Mouse (Mus musculus): Measurements from ENCODE around the gene Lyl1. TPM values are rescaled to one million over a fixed set of nuclear protein-coding genes. Genes with fewer than 3 reads are reported as not detected.

Lyl1 gene
- polyA plus RNA-seq, 1 experiment from 2014 or later, result 3.5 TPM

DNA sequence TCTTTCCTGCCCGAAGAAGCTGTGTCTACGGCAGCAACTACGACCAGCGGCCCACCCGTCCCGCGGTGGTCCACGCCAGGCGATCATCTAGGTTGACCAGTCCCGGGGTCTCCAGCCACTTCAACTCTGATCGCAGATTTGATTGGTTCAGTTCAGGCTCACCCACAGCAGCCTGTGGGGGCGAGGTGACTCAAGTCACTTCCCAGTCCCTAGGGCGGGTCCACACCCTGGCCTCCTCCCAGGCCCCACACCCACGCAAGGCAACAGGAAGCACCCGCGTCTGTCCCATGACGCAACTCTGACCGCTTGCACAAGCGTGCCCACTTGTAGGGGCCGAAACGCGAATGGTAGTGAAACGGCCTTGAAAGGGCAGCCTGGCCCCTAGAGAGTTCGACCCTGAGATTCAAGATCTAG, 39.8 kb upstream of the Lyl1 start:
- under 1% methylated on average over 24 of the region's 24 CpGs for whole genome bisulfite sequencing

DNA sequence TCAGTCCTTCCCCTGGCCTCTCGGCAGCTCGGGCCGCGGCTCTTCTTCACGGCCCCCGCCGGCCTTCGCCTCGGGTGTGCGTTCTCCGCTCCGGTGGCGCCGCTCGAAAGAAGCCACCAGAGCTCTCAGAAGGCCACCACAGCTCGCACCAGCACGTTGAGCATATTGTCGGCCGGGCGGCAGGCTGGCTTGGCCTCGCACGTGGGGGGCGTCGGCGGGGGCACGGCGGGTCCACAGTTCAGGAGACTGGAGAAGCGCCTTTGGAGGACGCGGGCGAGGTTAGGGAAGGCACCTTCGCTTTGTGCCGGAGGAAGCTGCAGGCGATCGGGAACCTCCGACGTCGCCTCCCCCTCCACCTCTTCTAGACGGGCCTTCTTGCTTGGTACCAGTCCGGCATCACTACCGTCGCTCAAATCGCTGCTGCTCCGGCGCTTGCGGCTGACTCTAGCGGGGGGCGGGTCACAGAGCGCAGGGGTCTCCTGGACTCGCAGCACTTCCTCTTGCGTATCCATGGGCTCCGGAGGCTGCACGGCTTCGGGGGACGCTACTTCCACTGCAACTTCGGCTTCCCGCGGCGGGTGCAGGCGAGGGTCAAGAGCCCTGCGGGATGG, 39.2 kb upstream of the Lyl1 start:
- H3K36me3 ChIP-seq (ENCODE audit: control insufficient read depth, insufficient read depth), result no peaks in the 10 kb centered on the region
- no peaks in the 10 kb centered on the region for H3K27me3 ChIP-seq (replicated peaks; ENCODE audit: control insufficient read depth, insufficient read depth, low read length)
- H3K9ac ChIP-seq (ENCODE audit: low read depth, low read length), result peak overlapping the region; percentile 99
- peak overlapping the region; percentile 84 for H3K4me3 ChIP-seq (ENCODE audit: low read depth, low read length)
- H3K4me2 ChIP-seq (replicated peaks; ENCODE audit: low read depth), result peak overlapping the region; percentile 84
- TF ChIP-seq CTCF (IDR thresholded peaks at IDR 0.05; ENCODE audit: low read depth), result no peak
- no peaks in the 10 kb centered on the region; the same call in 1 of the 2 replicates for H3K4me1 ChIP-seq (replicated peaks; ENCODE audit: control insufficient read depth, insufficient read depth, low read length)
- no peak for ATAC-seq
- under 1% methylated on average over 61 of the region's 61 CpGs for WGBS
- H3K27ac ChIP-seq (ENCODE audit: low read depth, low read length), result peak overlapping the region; percentile 99
- H3K9me3 ChIP-seq (ENCODE audit: control insufficient read depth), result no peaks in the 10 kb centered on the region

More for the DNA sequence above, 39.8 kb upstream of the Lyl1 start:
- Histone ChIP-seq H3K27ac (ENCODE audit: low read depth, low read length) (peak overlapping the region; percentile 99), H3K9ac (ENCODE audit: low read depth, low read length) (peak overlapping the region; percentile 99), H3K4me2 (replicated peaks; ENCODE audit: low read depth) (peak overlapping the region; percentile 84), H3K27me3 (replicated peaks; ENCODE audit: control insufficient read depth, insufficient read depth, low read length) (no peaks in the 10 kb centered on the region), H3K36me3 (ENCODE audit: control insufficient read depth, insufficient read depth) (no peaks in the 10 kb centered on the region), H3K4me3 (ENCODE audit: low read depth, low read length) (peak overlapping the region; percentile 84), H3K4me1 (replicated peaks; ENCODE audit: control insufficient read depth, insufficient read depth, low read length) (no peaks in the 10 kb centered on the region; the same call in 1 of the 2 replicates), H3K9me3 (ENCODE audit: control insufficient read depth) (no peaks in the 10 kb centered on the region)
- peak; percentile 59 for ATAC-seq
- TF ChIP-seq CTCF (IDR thresholded peaks at IDR 0.05; ENCODE audit: low read depth), result no peak

GRCm38 (mm10) chr8:84662581-84663065, 38.6 kb upstream of the Lyl1 start, which contains the start of gene Ier2:
TSS of gene Ier2 (minus strand) at chr8:84662852.
- H3K27me3 ChIP-seq (replicated peaks; ENCODE audit: control insufficient read depth, insufficient read depth, low read length), result no peaks in the 10 kb centered on the region
- H3K9ac ChIP-seq (ENCODE audit: low read depth, low read length), result peak within 1 kb of the TSS; percentile 99
- peak; percentile 53 for ATAC-seq
- H3K36me3 ChIP-seq (ENCODE audit: control insufficient read depth, insufficient read depth), result no peaks in the 10 kb centered on the region
- H3K4me2 ChIP-seq (replicated peaks; ENCODE audit: low read depth), result peak within 1 kb of the TSS; percentile 84
- TF ChIP-seq CTCF (IDR thresholded peaks at IDR 0.05; ENCODE audit: low read depth), result peak; percentile 18; the same call in 1 of the 2 replicates
- no peaks in the 10 kb centered on the region for H3K9me3 ChIP-seq (ENCODE audit: control insufficient read depth)
- peak within 1 kb of the TSS; percentile 84 for H3K4me3 ChIP-seq (ENCODE audit: low read depth, low read length)
- no peaks in the 10 kb centered on the region; the same call in 1 of the 2 replicates for H3K4me1 ChIP-seq (replicated peaks; ENCODE audit: control insufficient read depth, insufficient read depth, low read length)
- H3K27ac ChIP-seq (ENCODE audit: low read depth, low read length), result peak within 1 kb of the TSS; percentile 99
- WGBS, result under 1% methylated on average over 27 of the region's 27 CpGs

DNA sequence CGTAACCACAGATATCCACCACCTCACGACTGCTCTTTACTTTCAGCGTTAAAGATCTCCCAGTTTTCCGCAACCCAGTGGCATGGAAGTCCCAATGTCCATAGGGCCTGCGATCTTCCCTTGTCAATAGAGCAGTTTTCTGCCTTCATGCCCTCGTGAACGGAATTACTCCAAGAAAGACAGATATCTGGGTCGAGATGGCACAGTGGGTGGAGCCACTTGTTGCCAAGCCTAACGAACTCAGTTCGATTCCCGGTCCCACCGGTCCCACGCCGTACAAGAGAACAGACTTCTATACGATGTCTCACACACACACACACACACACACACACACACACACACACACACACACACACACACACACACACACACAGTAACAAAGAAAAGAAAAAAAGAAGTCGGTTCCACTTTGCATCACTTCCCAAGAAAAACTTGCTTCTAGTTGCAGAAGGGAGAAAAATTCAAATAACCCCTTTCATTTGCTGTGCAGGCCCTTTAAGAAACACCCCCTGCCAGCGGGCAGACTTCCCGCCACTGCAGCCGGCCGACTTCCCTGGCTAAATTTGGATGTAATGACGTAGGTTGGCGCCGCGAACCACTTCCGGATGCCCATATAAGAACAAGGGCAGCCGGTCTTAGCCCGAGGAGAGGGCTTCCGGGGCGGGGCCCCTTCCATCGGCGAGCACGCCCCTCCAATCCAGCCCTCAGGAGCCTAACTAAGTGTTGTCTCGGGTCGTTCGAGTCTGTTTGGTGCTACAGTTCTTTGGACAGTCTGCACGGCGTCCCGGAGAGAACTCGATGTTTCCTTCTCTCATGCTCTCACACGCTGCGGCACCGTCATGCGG, 37.6 kb upstream of the Lyl1 start:
- TF ChIP-seq CTCF (IDR thresholded peaks at IDR 0.05; ENCODE audit: low read depth), result no peak
- Histone ChIP-seq H3K4me2 (replicated peaks; ENCODE audit: low read depth) (peak overlapping the region; percentile 84), H3K27ac (ENCODE audit: low read depth, low read length) (peak overlapping the region; percentile 99), H3K9me3 (ENCODE audit: control insufficient read depth) (no peaks in the 10 kb centered on the region), H3K4me3 (ENCODE audit: low read depth, low read length) (peak overlapping the region; percentile 84), H3K36me3 (ENCODE audit: control insufficient read depth, insufficient read depth) (no peaks in the 10 kb centered on the region), H3K4me1 (replicated peaks; ENCODE audit: control insufficient read depth, insufficient read depth, low read length) (peaks cover 2% of the 10 kb centered on the region; the same call in 1 of the 2 replicates), H3K9ac (ENCODE audit: low read depth, low read length) (peak overlapping the region; percentile 71), H3K27me3 (replicated peaks; ENCODE audit: control insufficient read depth, insufficient read depth, low read length) (no peaks in the 10 kb centered on the region)
- peak; percentile 67 for ATAC-seq
- 2% methylated on average over 43 of the region's 43 CpGs for WGBS

DNA sequence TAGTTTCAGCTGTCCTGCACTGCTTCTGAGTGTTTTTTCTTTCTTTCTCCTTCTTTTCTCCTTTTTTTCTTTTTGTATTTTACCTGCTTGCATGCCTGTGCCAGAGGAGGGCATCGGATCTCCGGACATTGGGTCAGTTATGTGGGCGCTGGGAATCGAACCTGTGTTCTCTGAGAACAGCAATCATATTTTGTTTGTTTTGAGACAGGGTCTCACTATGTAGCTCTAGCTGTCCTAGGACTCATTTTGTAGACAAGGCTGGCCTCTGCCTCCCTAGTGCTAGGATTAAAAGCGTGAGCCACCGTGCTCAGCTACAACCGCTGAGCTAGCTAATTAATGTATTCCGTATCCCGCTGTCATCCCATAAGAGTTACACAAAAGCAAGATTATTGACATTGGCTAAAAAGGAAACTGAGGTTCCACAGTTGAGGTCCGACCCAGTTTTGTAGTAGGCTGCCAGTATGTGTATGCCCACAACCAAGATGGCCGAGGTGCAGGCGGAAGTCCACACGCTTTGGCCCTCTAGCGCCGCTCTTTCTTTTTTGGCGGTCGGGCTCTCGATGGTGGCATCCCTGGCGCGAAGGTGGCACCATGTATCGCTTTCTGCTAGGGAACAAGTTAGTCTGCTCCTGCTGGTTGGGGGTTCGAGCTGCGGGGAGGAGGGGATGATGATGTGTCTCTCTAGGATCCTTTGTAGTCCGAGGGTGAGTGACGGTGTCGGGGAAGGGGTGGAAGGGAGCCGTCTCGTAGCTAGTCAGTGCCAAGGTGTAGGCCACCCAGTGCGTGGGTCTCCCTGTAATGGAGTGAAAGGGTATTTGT, 36.5 kb upstream of the Lyl1 start:
- WGBS, result under 1% methylated on average over 29 of the region's 29 CpGs

More for the DNA sequence above, 36.5 kb upstream of the Lyl1 start:
- Histone ChIP-seq H3K27me3 (replicated peaks; ENCODE audit: control insufficient read depth, insufficient read depth, low read length) (no peaks in the 10 kb centered on the region), H3K4me3 (ENCODE audit: low read depth, low read length) (peak overlapping the region; percentile 84), H3K4me2 (replicated peaks; ENCODE audit: low read depth) (peak overlapping the region; percentile 84), H3K9ac (ENCODE audit: low read depth, low read length) (peak overlapping the region; percentile 71), H3K9me3 (ENCODE audit: control insufficient read depth) (no peaks in the 10 kb centered on the region), H3K27ac (ENCODE audit: low read depth, low read length) (peak overlapping the region; percentile 86), H3K36me3 (ENCODE audit: control insufficient read depth, insufficient read depth) (no peaks in the 10 kb centered on the region), H3K4me1 (replicated peaks; ENCODE audit: control insufficient read depth, insufficient read depth, low read length) (0 out of 2 replicates have a peak, but pooled peaks cover 2% of the 10 kb centered on the region)
- TF ChIP-seq CTCF (IDR thresholded peaks at IDR 0.05; ENCODE audit: low read depth), result peak; percentile 78
- peak; percentile 11; the same call in 1 of the 2 replicates for ATAC-seq
